Mouse (Mus musculus): ENCODE measurements around the gene H2-DMb1. TPM values are rescaled to one million over a fixed set of nuclear protein-coding genes. Genes with fewer than 3 reads are reported as not detected.
"Not testable (repeated sequence)": the region's sequence is repeated elsewhere in the genome, so short reads cannot be mapped to it uniquely, and the experiment has no call there.

The H2-DMb1 gene
- total RNA-seq, 1 experiment from 2014 or later, result 278 TPM

- ATAC-seq (ENCODE audit: extremely low read depth, insufficient number of reproducible peaks, low FRiP score, poor library complexity, severe bottlenecking), result no peak
These were observed 12.6 kb upstream of the H2-DMb1 start for GRCm38 (mm10) chr17:34140240-34140639.

DNA sequence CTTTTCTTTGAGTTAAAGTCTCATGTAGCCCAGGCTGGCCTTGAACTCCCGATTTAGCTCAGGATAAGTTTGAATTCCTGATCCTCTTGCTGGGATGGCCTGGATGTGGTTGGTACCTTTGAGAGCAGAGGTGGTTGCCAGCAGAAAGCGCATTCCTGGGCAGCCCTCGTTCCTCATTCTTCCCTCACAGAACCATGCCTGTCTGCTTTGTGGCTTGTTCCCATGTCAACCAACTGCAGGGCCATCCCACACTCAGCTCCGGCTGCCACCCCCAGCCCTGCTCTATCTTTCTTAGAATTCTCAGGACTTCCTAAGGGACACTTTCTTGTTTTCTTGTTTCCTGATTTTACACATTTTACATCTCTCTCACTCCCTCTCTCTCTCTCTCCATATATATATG lies 11.4 kb upstream of the H2-DMb1 start:
- ATAC-seq (ENCODE audit: extremely low read depth, insufficient number of reproducible peaks, low FRiP score, poor library complexity, severe bottlenecking), result no peak

DNA sequence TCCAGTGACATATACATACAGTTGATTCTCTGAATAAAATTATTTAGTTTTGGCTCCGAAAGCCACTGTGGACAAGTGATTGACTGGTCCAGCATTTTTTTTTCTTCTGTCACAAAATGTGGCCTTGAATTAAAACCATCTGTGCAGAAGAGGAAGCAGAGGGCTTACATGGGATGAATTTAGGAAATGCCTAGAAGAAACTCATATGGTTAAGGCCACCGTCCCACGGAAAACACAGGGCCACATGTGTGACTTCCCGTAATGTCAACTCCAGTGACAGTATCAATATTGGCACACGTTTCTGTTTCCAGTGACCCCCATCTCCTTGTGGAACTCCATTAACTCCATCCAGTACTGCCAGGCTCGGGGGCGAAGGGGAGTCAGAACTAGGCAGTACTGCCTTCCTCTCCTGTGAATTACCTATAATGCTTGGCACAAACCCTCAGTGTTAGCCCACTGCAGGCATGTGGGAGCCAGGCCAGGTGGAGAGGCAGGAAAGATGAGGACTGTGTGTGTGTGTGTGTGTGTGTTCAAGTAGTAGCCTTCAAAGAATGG lies 10.3 kb upstream of the H2-DMb1 start:
- ATAC-seq (ENCODE audit: extremely low read depth, insufficient number of reproducible peaks, low FRiP score, poor library complexity, severe bottlenecking), result no peak

DNA sequence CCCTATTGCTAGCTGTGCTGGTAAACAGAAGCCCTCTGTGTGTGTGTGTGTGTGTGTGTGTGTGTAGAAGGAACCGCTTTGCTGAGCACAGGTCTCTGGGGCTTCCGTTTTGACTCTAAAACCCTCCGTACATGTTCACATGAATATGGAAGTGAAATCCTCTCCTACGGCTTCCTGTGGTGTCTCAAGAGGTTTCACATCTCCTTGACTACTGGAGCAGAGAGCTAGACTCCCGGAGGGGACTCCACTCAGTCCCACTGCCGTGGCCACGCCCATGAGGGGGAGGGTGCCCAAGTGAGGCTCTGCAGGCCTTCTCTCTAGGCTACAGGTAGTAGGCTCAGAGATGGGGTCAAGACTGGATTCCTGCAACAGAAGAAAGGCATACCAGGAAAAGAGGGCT lies 9.8 kb upstream of the H2-DMb1 start, which contains the start of gene H2-DMb2:
Gene H2-DMb2, plus strand, starts transcription at position 275 of the 400 bp plus-strand sequence.
- peak; percentile 64 for ATAC-seq (ENCODE audit: extremely low read depth, insufficient number of reproducible peaks, low FRiP score, poor library complexity, severe bottlenecking)

DNA sequence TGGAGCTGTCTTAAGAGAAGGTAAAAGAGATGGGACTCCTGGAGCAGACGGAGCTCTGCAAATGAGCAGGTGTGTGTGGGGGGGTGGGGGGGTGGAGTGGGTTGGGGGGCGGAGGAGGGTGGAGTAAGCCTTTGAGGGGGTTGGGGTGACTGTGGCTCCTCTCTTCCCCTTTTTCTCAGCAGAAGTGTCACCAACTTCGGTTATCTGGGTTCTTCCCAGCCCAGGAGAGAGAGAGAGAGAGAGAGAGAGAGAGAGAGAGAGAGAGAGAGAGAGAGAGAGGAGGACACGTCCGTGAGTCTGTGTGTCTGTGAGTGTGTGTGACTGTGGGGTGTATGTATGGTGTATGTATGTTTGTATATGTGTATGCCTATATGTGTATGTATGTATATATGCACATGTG lies 9.4 kb upstream of the H2-DMb1 start:
- no peak for ATAC-seq (ENCODE audit: extremely low read depth, insufficient number of reproducible peaks, low FRiP score, poor library complexity, severe bottlenecking)

DNA sequence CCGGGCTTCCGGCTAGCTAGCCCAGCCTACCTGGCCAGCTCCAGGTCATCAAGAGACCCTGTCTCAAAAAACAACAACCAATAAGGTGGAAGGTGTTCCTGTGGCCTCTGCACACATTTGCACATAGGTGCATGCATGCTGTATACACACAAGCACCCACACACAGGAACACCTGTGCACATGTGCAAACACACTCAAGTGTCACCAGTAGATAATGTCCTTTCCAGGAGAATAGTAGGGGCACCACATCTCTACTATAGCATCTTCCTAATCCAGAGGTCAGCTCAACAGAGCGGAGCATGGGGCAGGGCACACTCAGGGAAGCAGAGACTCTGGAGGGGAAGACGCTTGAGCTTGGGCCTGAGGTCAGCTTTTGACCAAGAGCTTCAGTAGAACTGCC lies 8.7 kb upstream of the H2-DMb1 start:
- ATAC-seq (ENCODE audit: extremely low read depth, insufficient number of reproducible peaks, low FRiP score, poor library complexity, severe bottlenecking), result not testable (repeated sequence)

GRCm38 (mm10) chr17:34144960-34145371 lies 7.9 kb upstream of the H2-DMb1 start:
- peak; percentile 69 for ATAC-seq (ENCODE audit: extremely low read depth, insufficient number of reproducible peaks, low FRiP score, poor library complexity, severe bottlenecking)

- no peak for ATAC-seq (ENCODE audit: extremely low read depth, insufficient number of reproducible peaks, low FRiP score, poor library complexity, severe bottlenecking)
These were observed 2.7 kb downstream of the H2-DMb1 start for GRCm38 (mm10) chr17:34155534-34155933.

GRCm38 (mm10) chr17:34164202-34164895 lies 11.5 kb downstream of the H2-DMb1 start:
- ATAC-seq (ENCODE audit: extremely low read depth, insufficient number of reproducible peaks, low FRiP score, poor library complexity, severe bottlenecking), result no peak

DNA sequence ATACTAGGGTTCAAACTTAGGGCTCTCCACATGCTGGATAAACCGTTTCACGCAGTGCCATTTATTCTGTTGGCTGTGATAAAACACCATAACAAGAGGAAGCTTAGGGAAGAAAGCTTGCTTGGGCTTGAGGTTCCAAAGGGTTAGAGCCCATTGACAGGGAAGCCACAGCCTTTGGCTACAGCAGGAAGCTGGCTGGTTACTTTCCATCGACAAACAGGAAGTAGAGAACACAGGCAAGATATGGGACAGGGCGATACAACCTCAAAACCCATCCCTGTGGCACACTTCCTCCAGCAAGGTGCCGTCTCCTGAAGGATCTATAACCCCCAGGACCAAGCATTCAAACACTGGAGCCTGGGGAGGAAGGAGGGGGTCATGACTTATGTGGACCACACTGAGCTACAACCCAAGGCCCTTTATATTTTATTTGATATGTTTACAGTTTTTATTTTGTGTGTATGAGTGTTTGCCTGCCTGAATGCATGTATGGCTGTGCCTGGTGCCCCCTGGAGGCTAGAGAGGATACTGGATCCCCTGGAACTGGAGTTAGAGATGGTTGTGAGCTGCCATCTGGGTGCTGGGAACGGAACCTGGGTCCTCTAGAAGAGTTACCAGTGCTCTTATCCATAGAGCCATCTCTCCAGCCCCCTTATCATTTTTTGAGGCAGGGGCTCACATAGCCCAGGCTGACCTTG lies 12.3 kb downstream of the H2-DMb1 start:
- no peak for ATAC-seq (ENCODE audit: extremely low read depth, insufficient number of reproducible peaks, low FRiP score, poor library complexity, severe bottlenecking)

DNA sequence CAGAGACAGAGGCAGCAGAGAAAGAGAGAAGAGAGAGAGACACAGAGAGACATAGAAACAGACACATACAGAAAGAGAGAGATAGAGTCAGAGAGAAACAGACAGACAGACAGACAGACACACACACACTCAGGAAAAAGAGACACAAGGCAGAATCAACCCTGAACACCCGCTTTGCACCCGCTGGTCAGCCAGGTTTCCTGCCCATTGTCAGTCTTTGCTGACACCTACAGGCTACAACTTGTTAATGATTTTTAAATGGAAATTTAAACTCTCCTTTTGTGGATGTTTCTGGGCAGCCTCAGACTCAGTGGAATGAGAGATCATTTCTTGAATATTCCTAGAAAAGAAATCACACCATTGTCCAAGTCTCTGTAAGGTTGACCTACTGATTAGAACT lies 16.4 kb downstream of the H2-DMb1 start:
- peak; percentile 57 for ATAC-seq (ENCODE audit: extremely low read depth, insufficient number of reproducible peaks, low FRiP score, poor library complexity, severe bottlenecking)

- no peak for ATAC-seq (ENCODE audit: extremely low read depth, insufficient number of reproducible peaks, low FRiP score, poor library complexity, severe bottlenecking)
These were observed 17.6 kb downstream of the H2-DMb1 start for GRCm38 (mm10) chr17:34170487-34170876.

- ATAC-seq (ENCODE audit: extremely low read depth, insufficient number of reproducible peaks, low FRiP score, poor library complexity, severe bottlenecking), result peak; percentile 81
These were observed 18.1 kb downstream of the H2-DMb1 start for GRCm38 (mm10) chr17:34170877-34171498.

DNA sequence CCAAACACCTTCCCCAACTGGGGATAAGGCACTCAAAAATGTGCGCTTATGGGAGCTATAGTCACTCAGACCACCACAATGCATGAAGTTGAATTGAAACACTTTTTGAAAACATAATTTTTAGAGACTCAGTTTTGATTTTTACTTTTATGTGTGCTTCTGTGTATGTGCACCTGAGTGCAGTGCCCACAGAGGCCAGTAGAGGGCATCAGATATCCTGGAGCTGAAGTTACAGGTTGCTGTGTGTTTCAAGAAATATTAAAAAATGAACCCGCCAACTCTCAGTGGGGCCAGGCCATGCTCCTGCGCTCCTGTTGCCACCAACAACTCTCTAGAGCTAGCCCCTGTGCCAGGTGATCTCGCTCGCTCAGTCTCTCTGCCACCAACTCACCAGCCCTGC lies 19.7 kb downstream of the H2-DMb1 start:
- ATAC-seq (ENCODE audit: extremely low read depth, insufficient number of reproducible peaks, low FRiP score, poor library complexity, severe bottlenecking), result no peak

DNA sequence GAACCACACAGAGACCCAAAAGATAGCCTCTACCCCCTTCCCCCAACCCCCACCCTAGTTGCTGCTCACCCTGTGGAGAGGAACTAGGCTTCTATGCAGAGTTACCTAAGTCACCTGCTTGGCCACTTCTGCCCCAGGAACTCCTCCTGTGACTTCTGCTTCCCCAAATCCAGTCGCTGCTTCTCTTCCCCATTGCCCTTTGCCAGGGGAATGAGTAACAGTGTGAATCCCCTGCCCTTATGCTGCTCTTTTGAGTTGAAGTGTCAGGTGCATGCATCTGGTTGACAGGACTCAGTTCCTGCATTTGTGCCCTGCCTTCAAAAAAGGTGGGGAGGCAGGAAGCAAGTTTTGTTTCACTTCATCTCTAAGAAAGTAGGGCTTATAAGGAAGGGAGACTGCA lies 21.2 kb downstream of the H2-DMb1 start:
- ATAC-seq (ENCODE audit: extremely low read depth, insufficient number of reproducible peaks, low FRiP score, poor library complexity, severe bottlenecking), result peak; percentile 9; the same call in 1 of the 2 replicates

GRCm38 (mm10) chr17:34177179-34177578 lies 24.3 kb downstream of the H2-DMb1 start:
- no peak for ATAC-seq (ENCODE audit: extremely low read depth, insufficient number of reproducible peaks, low FRiP score, poor library complexity, severe bottlenecking)

DNA sequence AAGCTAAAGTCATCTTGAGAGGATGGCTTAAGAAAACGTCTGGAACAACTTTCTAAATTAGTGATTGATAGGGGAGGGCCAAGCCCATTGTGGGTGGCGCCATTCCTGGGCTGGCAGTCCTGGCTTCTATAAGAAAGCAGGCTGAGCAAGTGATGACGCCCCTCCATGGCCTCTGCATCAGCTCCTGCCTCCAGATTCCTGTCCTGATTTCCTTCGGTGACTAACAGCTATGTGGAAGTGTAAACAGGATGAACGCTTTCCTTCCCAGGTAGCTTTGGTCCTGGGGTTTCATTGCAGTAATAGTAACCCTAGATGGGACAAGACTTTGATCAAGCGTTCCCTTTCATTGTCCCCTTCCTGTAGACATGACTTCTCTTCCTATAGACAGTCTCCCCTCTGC lies 26.1 kb downstream of the H2-DMb1 start:
- ATAC-seq (ENCODE audit: extremely low read depth, insufficient number of reproducible peaks, low FRiP score, poor library complexity, severe bottlenecking), result no peak

GRCm38 (mm10) chr17:34179913-34180859 lies 27.3 kb downstream of the H2-DMb1 start:
- no peak for ATAC-seq (ENCODE audit: extremely low read depth, insufficient number of reproducible peaks, low FRiP score, poor library complexity, severe bottlenecking)
